In genomic region chr7:90022974-90023707, GRCm38 (mm10) we compare ENCODE assay signal across 8 mouse cellular contexts. TPM values are rescaled to one million over a fixed set of nuclear protein-coding genes. Genes with fewer than 3 reads are reported as not detected.
DNase-seq lines count a peak whose midpoint lies in the region; TF ChIP-seq lines count a peak whose summit lies in the region.

No protein-coding gene starts in this region.

- H3K36me3 ChIP-seq in MEL (ENCODE audit: control insufficient read depth in 1 of 2, insufficient read depth in 2 of 2, low read length in 2 of 2): peaks cover 0 to 8% of the 10 kb centered on the region in 2 experiments; a peak in 2 of 4 replicates
- no peaks in the 10 kb centered on the region for H3K36me3 ChIP-seq in heart, embryonic 10.5 days

- peak overlapping the region; percentile 40 to 47; a peak in 2 of 4 replicates for H3K4me3 ChIP-seq in MEL (ENCODE audit: control insufficient read depth in 1 of 2, insufficient read depth in 1 of 2, low read depth in 2 of 2, low read length in 2 of 2)
- H3K4me3 ChIP-seq in heart, embryonic 10.5 days: no peak overlapping the region

- no peaks in the 10 kb centered on the region for H3K27me3 ChIP-seq in MEL (ENCODE audit: control insufficient read depth in 1 of 2, insufficient read depth in 2 of 2, low read length in 2 of 2)
- no peaks in the 10 kb centered on the region for H3K27me3 ChIP-seq in heart, embryonic 10.5 days (ENCODE audit: insufficient read depth, poor library complexity, severe bottlenecking)

- peak overlapping the region; percentile 61 for H3K27ac ChIP-seq in MEL (ENCODE audit: control insufficient read depth, low read depth, low read length)
- H3K27ac ChIP-seq in heart, embryonic 10.5 days: peak overlapping the region; percentile 79; the same call in 1 of the 2 replicates

- H3K4me1 ChIP-seq in MEL (ENCODE audit: control insufficient read depth in 1 of 2, insufficient read depth in 2 of 2, low read length in 2 of 2): peaks cover 3 to 15% of the 10 kb centered on the region in 2 experiments
- peaks cover 16% of the 10 kb centered on the region; the same call in 1 of the 2 replicates for H3K4me1 ChIP-seq in heart, embryonic 10.5 days

- H3K9ac ChIP-seq in MEL (ENCODE audit: control insufficient read depth, low read depth, low read length, poor library complexity, severe bottlenecking): peak overlapping the region; percentile 52

- no peak for TF ChIP-seq CTCF in MEL (IDR thresholded peaks at IDR 0.05 in 2 of 3, conservative IDR thresholded peaks at IDR 0.05 in 1 of 3; ENCODE audit: control insufficient read depth in 1 of 3, insufficient read depth in 1 of 3, low read depth in 2 of 3, low read length in 3 of 3, poor library complexity in 1 of 3, severe bottlenecking in 1 of 3)

- WGBS in heart, embryonic 10.5 days: 40% methylated on average over 8 of the region's 9 CpGs

- no peaks in the 10 kb centered on the region for H3K9me3 ChIP-seq in MEL (replicated peaks; ENCODE audit: insufficient read depth, low read length)
- H3K9me3 ChIP-seq in heart, embryonic 10.5 days: no peaks in the 10 kb centered on the region

- DNase-seq in layer of hippocampus, adult 11-12 months (ENCODE audit: low spot score): peak; percentile 39
- DNase-seq in layer of hippocampus, adult 8-10 months (ENCODE audit: low spot score in 2 of 2): no peak
- DNase-seq in MEL (ENCODE audit: low read depth, low spot score) (peak; percentile 84), liver (peak; percentile 47)
- no peak for DNase-seq in heart, embryonic 10.5 days (ENCODE audit: low spot score)
- peak; percentile 50 for DNase-seq in yolk sac, embryonic 10.5 days (ENCODE audit: low spot score)
- no peak for DNase-seq in frontal cortex, postnatal 10 days (ENCODE audit: low spot score in 2 of 2)
- DNase-seq in ovary, postnatal 10 days (ENCODE audit: low spot score): no peak

- peak; percentile 10 to 54; a peak in 2 of 4 replicates for TF ChIP-seq EP300 in MEL (IDR thresholded peaks at IDR 0.05; ENCODE audit: low read depth in 1 of 2, low read length in 2 of 2)

- H3K79me2 ChIP-seq in MEL (ENCODE audit: control insufficient read depth, insufficient read depth, low read length, poor library complexity): no peaks in the 10 kb centered on the region

- no peak; the same call in none of the 2 replicates for TF ChIP-seq RAD21 in MEL (IDR thresholded peaks at IDR 0.05; ENCODE audit: low read depth, low read length)

- no peak for TF ChIP-seq POLR2A in MEL (IDR thresholded peaks at IDR 0.05; ENCODE audit: control insufficient read depth in 1 of 2, insufficient read depth in 1 of 2, low read depth in 1 of 2, low read length in 2 of 2, poor library complexity in 1 of 2)

TF ChIP-seq in MEL, 35 proteins besides CTCF, POLR2A, EP300 and RAD21:
- TF ChIP-seq MXI1 (IDR thresholded peaks at IDR 0.05; ENCODE audit: low read depth, low read length) (peak; percentile 47; the same call in 1 of the 2 replicates), RCOR1 (IDR thresholded peaks at IDR 0.05; ENCODE audit: low read depth, low read length) (0 out of 2 replicates have a peak, but pooled peaks have one; percentile 16), POLR2AphosphoS5 (IDR thresholded peaks at IDR 0.05; ENCODE audit: borderline replicate concordance, low read depth, low read length) (no peak), KAT2A (conservative IDR thresholded peaks at IDR 0.05; ENCODE audit: low read depth, low read length) (no peak), MYB (IDR thresholded peaks at IDR 0.05; ENCODE audit: low read depth, low read length) (no peak), TCF12 (IDR thresholded peaks at IDR 0.05; ENCODE audit: low read depth, low read length) (no peak), MAZ (IDR thresholded peaks at IDR 0.05; ENCODE audit: low read depth, low read length) (no peak), MYC (IDR thresholded peaks at IDR 0.05; ENCODE audit: low read depth, low read length) (no peak), MEF2A (IDR thresholded peaks at IDR 0.05; ENCODE audit: extremely low read depth, insufficient replicate concordance, low read depth, low read length, poor library complexity, severe bottlenecking) (no peak), ETS1 (IDR thresholded peaks at IDR 0.05; ENCODE audit: low read depth, low read length) (no peak), GABPA (IDR thresholded peaks at IDR 0.05; ENCODE audit: low read depth, low read length) (no peak), USF2 (IDR thresholded peaks at IDR 0.05; ENCODE audit: borderline replicate concordance in 1 of 2, insufficient read depth in 1 of 2, low read depth in 1 of 2, low read length in 2 of 2) (no peak), MAFK (IDR thresholded peaks at IDR 0.05; ENCODE audit: borderline replicate concordance, low read depth, low read length) (no peak), SMC3 (IDR thresholded peaks at IDR 0.05; ENCODE audit: low read depth, low read length) (no peak), ZC3H11A (IDR thresholded peaks at IDR 0.05; ENCODE audit: low read depth, low read length) (no peak), E2F4 (IDR thresholded peaks at IDR 0.05; ENCODE audit: borderline replicate concordance, low read depth, low read length) (no peak), CHD2 (IDR thresholded peaks at IDR 0.05; ENCODE audit: low read length) (no peak), NRF1 (IDR thresholded peaks at IDR 0.05; ENCODE audit: insufficient read depth, low read depth, low read length, poor library complexity, severe bottlenecking) (no peak), CHD1 (IDR thresholded peaks at IDR 0.05; ENCODE audit: low read depth, low read length) (no peak), ZNF384 (IDR thresholded peaks at IDR 0.05; ENCODE audit: low read depth, low read length) (no peak), ZKSCAN1 (IDR thresholded peaks at IDR 0.05; ENCODE audit: low read depth, low read length) (no peak), TAL1 (IDR thresholded peaks at IDR 0.05; ENCODE audit: low read length) (no peak), BHLHE40 (IDR thresholded peaks at IDR 0.05; ENCODE audit: borderline replicate concordance, low read depth, low read length) (no peak), TBP (IDR thresholded peaks at IDR 0.05; ENCODE audit: low read depth, low read length) (peak; percentile 9; the same call in 1 of the 2 replicates), NELFE (IDR thresholded peaks at IDR 0.05; ENCODE audit: low read depth, low read length) (no peak; the same call in 1 of the 2 replicates), USF1 (IDR thresholded peaks at IDR 0.05; ENCODE audit: low read depth, low read length) (0 out of 2 replicates have a peak, but pooled peaks have one; percentile 10), MAX (IDR thresholded peaks at IDR 0.05; ENCODE audit: low read length) (no peak), UBTF (IDR thresholded peaks at IDR 0.05; ENCODE audit: borderline replicate concordance, insufficient read depth, low read depth, low read length) (no peak), ELF1 (IDR thresholded peaks at IDR 0.05; ENCODE audit: low read depth, low read length) (peak; percentile 46), GATA1 (IDR thresholded peaks at IDR 0.05; ENCODE audit: low read depth, low read length) (peak; percentile 53; the same call in 1 of the 2 replicates), HCFC1 (IDR thresholded peaks at IDR 0.05; ENCODE audit: low read depth, low read length) (peak; percentile 47; the same call in 1 of the 2 replicates), POLR2AphosphoS2 (IDR thresholded peaks at IDR 0.05; ENCODE audit: low read length) (no peak), ZMIZ1 (IDR thresholded peaks at IDR 0.05; ENCODE audit: low read depth, low read length) (no peak), JUND (IDR thresholded peaks at IDR 0.05; ENCODE audit: low read depth, low read length) (no peak), SIN3A (IDR thresholded peaks at IDR 0.05; ENCODE audit: low read length) (no peak)

RNA-seq across cellular contexts. Expression of gene Eed, which starts 42.4 kb away (rescaled TPM):
- 10 to 100 TPM; 28.4 to 37.7 (median 34.0) TPM for total RNA-seq in layer of hippocampus, adult 8-10 months (2022)
- 94.3 and 98.1 TPM in 2 replicates for total RNA-seq in MEL (2012; rRNA removed)
- polyA plus RNA-seq in MEL (2012; ENCODE audit: insufficient read depth in 1 of 2, insufficient read length in 2 of 2, low read depth in 1 of 2, low replicate concordance in 2 of 2, missing spikeins in 1 of 2): 100 to 1,000 TPM; 166 to 668 TPM
- 59.8 and 74.4 TPM in 2 replicates for polyA plus RNA-seq in heart, embryonic 10.5 days (2016; fragmentation: Nextera tagmentation; extraction: Ambion mirVana)

Comparison
In these comparisons a context has a peak if more than half of its experiments do, and no peak if none do; other contexts are left out.
1. DNase-seq: peak in layer of hippocampus, adult 11-12 months (single experiment), MEL (single experiment), liver (single experiment) and yolk sac, embryonic 10.5 days (single experiment); none in layer of hippocampus, adult 8-10 months (0 of 2), heart, embryonic 10.5 days (single experiment), frontal cortex, postnatal 10 days (0 of 2) and ovary, postnatal 10 days (single experiment).